Mouse (Mus musculus) midbrain, embryonic 11.5 days (tissue): ENCODE results near the gene Cdh13. TPM values are rescaled to one million over a fixed set of nuclear protein-coding genes. Genes with fewer than 3 reads are reported as not detected.

Source experiments
- ATAC-seq: fragments of 200-750 bp; cut with Nextera tagmentation; 2 replicates; pipeline ENCODE4 v1.8.0; 2017; ENCODE audit warnings: moderate TSS enrichment, moderate library complexity; ENCODE audit not compliant: low FRiP score
- DNase-seq: peaks from one replicate; pipeline ENCODE4 v3.0.0; 2015; ENCODE audit warnings: low spot score; ENCODE audit errors: missing footprints
- H3K27ac ChIP-seq: fragments of 300-500 bp; sonication (generic); 2 replicates; pipeline ENCODE4 v1.5.1; 2014; ENCODE audit warnings: low read depth, low read length
- H3K27me3 ChIP-seq: fragments of 300-500 bp; sonication (generic); 2 replicates; pipeline ENCODE4 v1.6.1; 2014; ENCODE audit warnings: mild to moderate bottlenecking, low read length, moderate library complexity, mixed read lengths; ENCODE audit not compliant: control insufficient read depth, insufficient read depth
- H3K36me3 ChIP-seq: fragments of 300-500 bp; sonication (generic); 2 replicates; pipeline ENCODE4 v1.6.1; 2014; ENCODE audit warnings: mild to moderate bottlenecking, low read length, moderate library complexity, mixed read lengths; ENCODE audit not compliant: control insufficient read depth, insufficient read depth
- H3K4me1 ChIP-seq: fragments of 300-500 bp; sonication (generic); 2 replicates; pipeline ENCODE4 v1.6.1; 2014; ENCODE audit warnings: low read length; ENCODE audit not compliant: control insufficient read depth, insufficient read depth
- H3K4me2 ChIP-seq: fragments of 300-500 bp; sonication (generic); 2 replicates; pipeline ENCODE4 v1.6.1; 2014; ENCODE audit warnings: mild to moderate bottlenecking, moderate library complexity
- H3K4me3 ChIP-seq: fragments of 300-500 bp; sonication (generic); 2 replicates; pipeline ENCODE4 v1.5.1; 2014; ENCODE audit warnings: low read depth, low read length
- H3K9ac ChIP-seq: fragments of 300-500 bp; sonication (generic); 2 replicates; pipeline ENCODE4 v1.6.1; 2014; ENCODE audit warnings: low read length
- H3K9me3 ChIP-seq: fragments of 300-500 bp; sonication (generic); 2 replicates; pipeline ENCODE4 v1.6.1; 2016; ENCODE audit warnings: low read length; ENCODE audit not compliant: control insufficient read depth
- WGBS: fragments of 180-500 bp; shearing (Covaris S2); extraction: QIAGEN DNeasy Blood & Tissue Kit; methylation state at CpG from one replicate; pipeline ENCODE4 v1.1.7; 2014; 5-methylcytosine and 5-hydroxymethylcytosine counted together
- polyA plus RNA-seq: library from polyadenylated mRNA; unstranded; fragments of >200 nt; fragmentation: Nextera tagmentation; extraction: Ambion mirVana; gene quantifications from 2 replicates; pipeline ENCODE4 v1.2.1, GENCODE M21; 2014

The Cdh13 gene
- polyA plus RNA-seq: 10.8 and 12.2 TPM in 2 replicates

GRCm38 (mm10) chr8:118283600-118284111 is at the start of gene Cdh13:
TSS of gene Cdh13 (plus strand) at chr8:118283733.
- peak; percentile 96 for DNase-seq
- Histone ChIP-seq H3K27ac (no peak within 1 kb of the TSS; the same call in 1 of the 2 replicates), H3K27me3 (peaks cover 19% of the 10 kb centered on the region), H3K4me3 (peak within 1 kb of the TSS; percentile 53), H3K4me1 (peaks cover 5% of the 10 kb centered on the region), H3K36me3 (no peaks in the 10 kb centered on the region), H3K9ac (peak within 1 kb of the TSS; percentile 83), H3K9me3 (no peaks in the 10 kb centered on the region), H3K4me2 (peak within 1 kb of the TSS; percentile 94)
- under 1% methylated on average over 33 of the region's 33 CpGs for WGBS
- peak; percentile 65 for ATAC-seq

- Histone ChIP-seq H3K4me2 (no peak overlapping the region), H3K36me3 (no peaks in the 10 kb centered on the region), H3K27ac (no peak overlapping the region), H3K9ac (no peak overlapping the region), H3K4me3 (no peak overlapping the region), H3K27me3 (no peaks in the 10 kb centered on the region), H3K9me3 (no peaks in the 10 kb centered on the region), H3K4me1 (no peaks in the 10 kb centered on the region)
- ATAC-seq (no peak), DNase-seq (no peak)
- WGBS: 92% methylated on average over 7 of the region's 7 CpGs
Measured at GRCm38 (mm10) chr8:118235626-118236025, 47.9 kb upstream of the Cdh13 start.

GRCm38 (mm10) chr8:118237150-118237620 is 46.3 kb upstream of the Cdh13 start:
- Histone ChIP-seq H3K36me3 (no peaks in the 10 kb centered on the region), H3K27me3 (no peaks in the 10 kb centered on the region), H3K4me1 (no peaks in the 10 kb centered on the region), H3K9ac (no peak overlapping the region), H3K4me3 (no peak overlapping the region), H3K9me3 (no peaks in the 10 kb centered on the region), H3K27ac (no peak overlapping the region), H3K4me2 (no peak overlapping the region)
- WGBS: 76% methylated on average over 11 of the region's 11 CpGs
- DNase-seq (no peak), ATAC-seq (no peak)

- no peak overlapping the region for H3K9ac ChIP-seq
- no peak overlapping the region for H3K27ac ChIP-seq
- no peak for DNase-seq
- no peaks in the 10 kb centered on the region for H3K36me3 ChIP-seq
- H3K9me3 ChIP-seq: no peaks in the 10 kb centered on the region
- no peaks in the 10 kb centered on the region for H3K4me1 ChIP-seq
- H3K4me3 ChIP-seq: no peak overlapping the region
- no peaks in the 10 kb centered on the region for H3K27me3 ChIP-seq
- WGBS: 93% methylated on average over 5 of the region's 5 CpGs
- no peak for ATAC-seq
- no peak overlapping the region for H3K4me2 ChIP-seq
Measured at GRCm38 (mm10) chr8:118238156-118238555, 45.4 kb upstream of the Cdh13 start.

GRCm38 (mm10) chr8:118239186-118239585 is 44.3 kb upstream of the Cdh13 start:
- Histone ChIP-seq H3K27ac (no peak overlapping the region), H3K27me3 (no peaks in the 10 kb centered on the region), H3K4me1 (no peaks in the 10 kb centered on the region), H3K9me3 (no peaks in the 10 kb centered on the region), H3K4me3 (no peak overlapping the region), H3K9ac (no peak overlapping the region), H3K4me2 (no peak overlapping the region), H3K36me3 (no peaks in the 10 kb centered on the region)
- DNase-seq: no peak
- no peak for ATAC-seq
- WGBS: 58% methylated on average over 1 of the region's 1 CpGs

- WGBS: 87% methylated on average over 5 of the region's 5 CpGs
- H3K4me1 ChIP-seq: no peaks in the 10 kb centered on the region
- no peak for DNase-seq
- H3K36me3 ChIP-seq: no peaks in the 10 kb centered on the region
- no peak overlapping the region for H3K9ac ChIP-seq
- no peaks in the 10 kb centered on the region for H3K27me3 ChIP-seq
- ATAC-seq: no peak
- no peaks in the 10 kb centered on the region for H3K9me3 ChIP-seq
- no peak overlapping the region for H3K4me3 ChIP-seq
- no peak overlapping the region for H3K4me2 ChIP-seq
- no peak overlapping the region for H3K27ac ChIP-seq
Measured at GRCm38 (mm10) chr8:118249319-118249718, 34.2 kb upstream of the Cdh13 start.

- H3K36me3 ChIP-seq: no peaks in the 10 kb centered on the region
- no peaks in the 10 kb centered on the region for H3K27me3 ChIP-seq
- H3K27ac ChIP-seq: no peak overlapping the region
- no peak overlapping the region for H3K4me3 ChIP-seq
- H3K9me3 ChIP-seq: no peaks in the 10 kb centered on the region
- WGBS: 91% methylated on average over 7 of the region's 7 CpGs
- H3K9ac ChIP-seq: no peak overlapping the region
- no peak for ATAC-seq
- H3K4me1 ChIP-seq: no peaks in the 10 kb centered on the region
- DNase-seq: no peak
- H3K4me2 ChIP-seq: no peak overlapping the region
Measured at GRCm38 (mm10) chr8:118249923-118250322, 33.6 kb upstream of the Cdh13 start.

- no peak for ATAC-seq
- Histone ChIP-seq H3K36me3 (no peaks in the 10 kb centered on the region), H3K27me3 (no peaks in the 10 kb centered on the region), H3K4me2 (no peak overlapping the region), H3K4me3 (no peak overlapping the region), H3K9me3 (no peaks in the 10 kb centered on the region), H3K27ac (no peak overlapping the region), H3K4me1 (no peaks in the 10 kb centered on the region), H3K9ac (no peak overlapping the region)
- WGBS: 77% methylated on average over 4 of the region's 4 CpGs
- no peak for DNase-seq
Measured at GRCm38 (mm10) chr8:118263117-118263516, 20.4 kb upstream of the Cdh13 start.

- DNase-seq (no peak), ATAC-seq (no peak)
- 70% methylated on average over 7 of the region's 7 CpGs for WGBS
- Histone ChIP-seq H3K4me3 (no peak overlapping the region), H3K9me3 (no peaks in the 10 kb centered on the region), H3K9ac (no peak overlapping the region), H3K27me3 (no peaks in the 10 kb centered on the region; the same call in 1 of the 2 replicates), H3K27ac (no peak overlapping the region), H3K4me2 (no peak overlapping the region), H3K36me3 (no peaks in the 10 kb centered on the region), H3K4me1 (no peaks in the 10 kb centered on the region)
Measured at GRCm38 (mm10) chr8:118270751-118271402, 12.7 kb upstream of the Cdh13 start.
